Mouse (Mus musculus) retina, postnatal 1 day (tissue): Measurements from ENCODE around the gene D630039A03Rik.

Experiments
- DNase-seq: peaks from one replicate; pipeline ENCODE4 v3.0.0-alpha.2; 2012

Gene D630039A03Rik

DNA sequence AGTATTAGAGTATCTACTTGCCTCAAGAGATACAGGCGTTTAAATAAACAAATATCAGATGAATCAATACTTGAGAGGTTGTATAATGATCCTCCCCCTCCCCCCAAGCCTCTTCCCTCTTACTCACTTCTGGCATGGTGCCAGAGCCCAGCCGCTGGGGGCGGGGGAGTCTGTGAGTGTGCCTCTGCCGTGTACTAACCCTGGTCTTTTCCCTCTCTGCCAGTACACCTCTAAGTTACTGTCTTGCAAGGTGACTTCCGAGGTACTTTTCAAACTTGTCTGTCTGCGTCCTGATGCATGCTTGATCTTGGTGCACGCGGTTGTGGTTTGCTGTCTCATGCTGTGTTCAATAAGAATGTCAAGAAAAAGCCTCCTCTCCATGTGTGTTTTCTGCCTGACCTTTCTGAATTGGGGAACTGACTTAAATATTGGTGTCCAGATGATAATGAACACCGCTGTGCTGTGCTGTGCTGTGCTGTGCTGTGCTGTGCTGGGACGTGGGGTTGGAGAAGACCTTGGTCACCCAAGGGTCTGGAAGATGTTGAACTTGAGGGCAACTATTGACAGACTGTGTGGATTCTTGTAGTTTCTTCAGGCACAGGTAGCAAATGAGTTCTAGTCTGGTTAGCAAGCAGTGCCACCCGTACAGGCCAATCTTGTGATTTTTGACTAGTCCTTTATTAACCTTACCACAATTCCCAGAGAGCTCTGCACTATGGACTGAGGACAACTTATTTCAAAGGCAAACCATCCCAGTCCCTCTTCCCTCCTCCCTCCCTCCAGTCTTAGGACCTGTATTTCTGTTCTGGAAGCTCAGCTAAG is 29.8 kb downstream of the D630039A03Rik start:
- DNase-seq, result peak; percentile 54

DNA sequence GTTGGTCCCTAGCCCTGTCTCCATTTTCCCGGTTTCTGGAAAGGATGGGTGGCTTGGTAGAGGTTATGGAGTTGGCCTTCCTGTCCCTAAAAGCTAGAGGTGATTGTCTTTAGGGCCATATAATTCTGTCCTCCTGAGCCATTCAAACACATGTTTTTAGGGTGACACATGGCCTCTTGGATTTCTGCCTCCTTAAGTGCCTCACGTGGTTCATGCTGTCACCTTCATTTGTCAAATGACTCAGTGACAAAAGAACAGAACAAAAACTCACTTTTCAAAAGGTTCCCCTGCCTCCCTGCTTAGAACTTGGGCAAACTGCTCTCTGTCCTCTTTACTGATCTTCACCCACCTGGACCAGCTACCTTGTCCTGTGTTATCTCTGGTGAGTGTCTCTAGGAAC is 30.9 kb downstream of the D630039A03Rik start:
- no peak for DNase-seq

DNA sequence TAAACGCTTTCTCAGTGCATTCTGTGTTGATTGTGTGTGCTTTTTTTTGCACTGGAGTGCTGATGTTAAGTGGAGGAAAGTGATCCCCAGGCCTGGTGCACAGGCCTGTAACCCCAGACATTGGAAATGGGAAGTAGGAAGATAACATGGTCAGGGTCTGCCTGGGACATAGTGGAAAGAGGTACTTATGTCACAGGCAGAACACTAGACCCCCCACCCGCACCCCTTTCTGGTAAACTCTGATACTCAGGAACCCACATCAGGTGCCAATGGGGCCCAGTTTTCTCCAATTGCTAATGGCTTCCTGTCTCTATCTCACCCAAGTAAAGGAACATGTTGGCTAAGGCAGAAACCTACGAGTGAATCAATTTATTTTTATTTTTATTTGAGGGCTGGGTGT is 31.6 kb downstream of the D630039A03Rik start:
- DNase-seq, result no peak

DNA sequence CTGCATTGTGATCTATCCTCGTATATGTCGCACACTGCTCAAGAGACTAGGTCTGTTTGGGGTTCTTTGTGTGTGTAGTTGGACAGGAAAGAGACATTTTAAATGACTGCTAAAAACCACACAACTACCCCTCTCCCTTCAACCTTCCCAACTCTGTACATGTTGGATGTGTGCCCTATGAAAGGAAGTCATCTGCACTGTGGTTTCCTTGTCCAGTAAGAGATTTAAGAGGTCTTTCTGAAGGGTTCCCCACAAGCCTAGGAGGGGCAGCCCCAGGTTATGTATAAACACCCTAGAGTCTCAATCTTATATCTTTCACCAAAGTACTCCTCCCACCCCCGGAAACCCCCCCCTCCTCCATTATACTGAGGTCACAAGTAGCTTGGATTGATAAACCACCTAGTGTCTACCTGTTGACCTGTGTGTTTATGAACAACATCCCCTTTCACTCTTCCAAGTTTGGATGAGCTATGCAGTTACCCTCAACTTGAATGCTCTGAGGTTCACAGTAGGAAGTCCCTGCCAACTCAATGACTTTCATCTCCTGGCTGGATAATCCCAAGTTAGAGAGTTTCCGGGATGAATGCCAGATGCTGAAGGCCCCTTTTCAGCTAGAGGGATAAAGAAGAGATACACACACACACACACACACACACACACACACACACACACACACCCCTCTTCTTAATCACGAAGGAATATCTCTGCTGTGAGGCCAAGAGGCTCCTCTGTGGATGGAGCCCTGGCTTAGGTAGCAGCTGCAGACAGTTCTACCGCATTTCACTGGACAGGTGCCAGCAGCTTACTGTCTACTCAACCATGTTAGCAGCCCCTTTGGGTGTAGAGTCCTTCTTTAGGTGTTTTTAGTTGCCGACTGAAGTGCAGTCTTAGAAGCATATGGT is 32.3 kb downstream of the D630039A03Rik start:
- DNase-seq, result no peak

DNA sequence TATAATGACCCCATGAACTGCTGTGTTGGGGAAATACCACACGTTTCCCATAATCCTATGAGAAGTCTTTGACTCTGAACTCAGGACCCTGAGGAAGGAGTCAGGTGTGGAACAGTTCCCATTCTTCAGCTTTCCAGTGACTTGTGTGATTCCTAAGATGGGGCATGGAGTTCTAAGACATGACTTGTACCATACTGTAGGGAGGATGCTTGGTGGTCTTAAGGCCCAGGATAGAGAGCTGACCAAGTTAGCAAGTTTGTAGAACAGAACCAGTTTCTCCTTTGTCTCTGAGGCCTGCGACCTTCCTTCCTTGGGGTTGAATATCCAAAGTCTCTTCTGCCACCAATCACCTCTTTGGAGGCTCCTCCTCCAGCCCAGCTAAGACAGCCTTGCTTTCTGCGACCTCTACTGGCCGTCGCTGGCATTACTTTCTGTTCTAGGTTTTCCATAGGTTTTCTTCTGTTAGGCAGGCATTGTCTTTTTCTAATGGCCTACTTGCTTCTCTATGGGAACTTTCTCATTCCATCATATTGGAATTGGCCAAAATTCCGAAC is 36.2 kb downstream of the D630039A03Rik start:
- DNase-seq, result peak; percentile 82

DNA sequence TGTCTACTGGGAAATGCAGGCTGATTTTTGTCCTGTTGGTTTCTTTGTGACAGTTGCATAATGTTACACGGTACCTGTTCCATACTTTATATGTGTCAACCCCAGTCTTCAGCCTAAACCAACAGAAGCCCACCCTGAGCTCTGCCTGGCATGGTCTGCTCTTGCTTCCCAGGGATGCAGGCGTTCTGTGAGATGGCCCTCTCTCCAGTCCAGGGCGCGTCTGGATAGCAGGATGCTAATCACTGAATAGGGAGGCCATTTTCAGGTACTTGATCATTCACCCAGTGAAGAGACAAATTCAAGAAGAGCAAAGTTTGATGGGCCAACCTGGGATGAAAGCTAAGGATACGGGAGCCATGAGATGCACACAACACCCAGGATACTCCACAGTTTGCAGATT is 37.0 kb downstream of the D630039A03Rik start:
- DNase-seq, result no peak

DNA sequence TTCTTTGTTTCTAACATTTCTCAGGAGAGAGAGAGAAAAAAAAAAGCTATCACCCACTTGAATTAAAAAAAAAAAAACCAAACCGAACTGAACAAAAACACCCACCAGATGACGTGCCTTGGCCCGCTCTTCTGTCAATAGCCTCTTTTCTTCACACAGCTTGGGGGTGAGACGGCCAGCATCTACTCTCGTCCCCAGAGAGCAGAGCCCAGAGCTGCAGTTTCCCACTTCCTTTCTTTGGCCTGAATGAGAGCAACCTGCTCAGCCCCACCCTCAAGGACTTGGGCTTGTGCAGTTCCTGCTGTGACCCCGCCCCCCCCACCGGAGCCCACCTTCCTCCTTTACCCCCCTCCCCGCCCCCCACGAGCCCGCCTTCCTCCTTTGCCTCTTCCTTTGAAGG is 48.6 kb downstream of the D630039A03Rik start:
- DNase-seq, result no peak

DNA sequence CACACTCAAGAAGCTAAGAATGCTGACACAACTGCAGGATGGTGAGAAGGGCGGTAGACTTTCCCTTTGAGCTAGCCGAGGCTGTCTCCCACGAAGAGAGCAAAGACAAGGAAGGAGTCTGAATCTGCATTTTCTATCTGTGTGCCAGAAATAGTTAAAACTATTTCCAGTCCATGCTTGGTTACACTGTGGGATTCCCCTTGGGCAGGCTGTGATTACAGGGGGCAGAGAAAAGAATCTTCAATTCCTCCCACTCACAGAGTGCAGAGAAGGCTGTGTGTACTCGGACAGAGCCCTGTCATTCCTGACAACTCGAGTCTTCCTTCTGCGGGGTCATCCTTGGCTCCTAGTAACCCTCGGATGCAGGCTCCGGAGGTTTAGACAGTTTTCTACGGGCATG is 49.1 kb downstream of the D630039A03Rik start:
- no peak for DNase-seq

DNA sequence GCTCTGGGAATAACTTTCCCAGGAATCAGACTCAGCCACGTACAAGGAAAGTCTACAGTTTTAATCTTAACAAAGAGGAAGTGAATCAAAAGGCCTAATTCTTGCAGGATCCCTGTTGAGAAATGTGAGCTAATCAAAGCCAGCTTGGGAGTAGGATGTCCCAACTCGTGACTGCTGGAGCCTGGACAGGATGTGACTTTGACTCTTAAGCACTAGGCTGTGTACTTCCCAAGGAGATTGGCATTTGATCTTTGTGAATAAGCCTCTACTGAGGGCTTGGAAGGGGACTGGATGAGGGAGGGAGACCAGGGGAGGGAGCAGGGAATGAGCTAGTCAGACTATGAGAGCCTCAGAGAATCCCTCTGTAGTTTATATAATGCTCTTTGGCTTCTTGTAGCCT is 50.0 kb downstream of the D630039A03Rik start:
- no peak for DNase-seq

DNA sequence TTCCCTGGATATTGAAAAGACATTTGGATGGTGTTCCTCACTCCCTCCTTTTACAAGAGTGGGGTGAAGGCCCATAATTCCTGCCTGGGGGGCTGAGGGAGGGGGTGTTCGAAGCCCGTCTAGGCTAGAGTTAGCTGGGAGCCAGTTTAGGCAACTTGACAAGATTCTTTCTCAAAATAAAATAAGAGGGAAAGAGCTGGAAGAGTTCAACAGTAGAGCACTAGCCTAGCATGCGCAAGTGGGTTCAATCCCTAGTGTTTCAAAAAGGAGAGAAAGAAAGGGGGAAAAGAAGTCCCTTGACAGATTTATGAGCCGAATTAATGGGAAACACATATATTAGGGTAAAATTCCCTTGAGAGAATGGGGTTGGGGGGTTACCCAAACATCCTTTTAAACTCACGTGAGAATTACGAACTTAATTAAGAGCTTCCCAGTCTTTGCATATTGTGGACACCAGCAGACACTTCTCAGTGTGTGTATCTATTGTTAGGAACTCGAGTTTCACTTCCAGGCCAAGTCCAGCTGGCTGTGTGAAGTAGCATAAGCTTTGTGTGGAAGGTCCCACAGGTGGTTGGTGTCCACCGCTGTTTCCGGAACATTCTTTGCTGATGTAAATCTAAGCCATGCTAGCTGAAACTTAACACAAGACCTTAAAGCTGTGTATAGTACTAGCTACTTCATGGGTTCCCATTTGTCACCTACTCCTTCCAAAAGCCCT is 53.7 kb downstream of the D630039A03Rik start:
- no peak for DNase-seq

DNA sequence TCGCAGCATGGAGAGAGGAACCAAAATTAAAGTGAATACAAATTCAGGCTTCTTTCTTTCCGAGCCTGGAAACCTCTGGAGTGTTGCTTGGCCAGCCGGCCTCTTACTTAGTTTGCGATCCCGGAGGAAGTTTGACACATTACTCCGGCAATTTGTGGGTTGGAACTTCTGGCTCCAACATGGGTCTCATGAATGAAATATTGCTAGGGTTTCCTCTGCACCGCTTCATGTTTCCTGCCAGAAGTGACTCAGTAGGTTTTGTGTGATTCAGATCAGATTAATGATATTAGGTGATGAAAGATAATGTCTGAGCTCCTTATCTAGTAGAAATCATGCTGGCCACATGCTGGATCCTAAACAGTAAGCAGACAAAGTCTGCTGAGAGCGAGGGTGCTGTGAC is 54.2 kb downstream of the D630039A03Rik start:
- DNase-seq, result no peak

DNA sequence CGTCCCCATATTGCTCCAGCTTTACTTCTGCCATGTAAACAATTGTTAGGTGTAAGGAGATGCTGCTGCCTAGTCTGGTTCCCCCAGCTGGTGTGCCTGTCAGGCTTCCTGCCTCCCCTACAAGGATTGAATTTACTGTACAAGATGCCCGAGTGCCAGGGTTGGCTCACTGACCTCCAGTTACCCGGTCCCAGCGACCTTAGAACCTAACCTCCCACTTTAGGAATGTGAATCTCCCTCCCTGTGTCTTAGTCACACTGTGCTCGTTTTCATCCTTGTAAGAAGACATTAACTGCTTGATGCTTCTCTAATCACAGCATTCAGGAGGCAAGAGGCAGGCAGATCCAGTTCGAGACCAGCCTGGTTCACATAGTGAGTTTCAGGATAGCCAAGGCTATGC is 54.9 kb downstream of the D630039A03Rik start:
- DNase-seq, result no peak

DNA sequence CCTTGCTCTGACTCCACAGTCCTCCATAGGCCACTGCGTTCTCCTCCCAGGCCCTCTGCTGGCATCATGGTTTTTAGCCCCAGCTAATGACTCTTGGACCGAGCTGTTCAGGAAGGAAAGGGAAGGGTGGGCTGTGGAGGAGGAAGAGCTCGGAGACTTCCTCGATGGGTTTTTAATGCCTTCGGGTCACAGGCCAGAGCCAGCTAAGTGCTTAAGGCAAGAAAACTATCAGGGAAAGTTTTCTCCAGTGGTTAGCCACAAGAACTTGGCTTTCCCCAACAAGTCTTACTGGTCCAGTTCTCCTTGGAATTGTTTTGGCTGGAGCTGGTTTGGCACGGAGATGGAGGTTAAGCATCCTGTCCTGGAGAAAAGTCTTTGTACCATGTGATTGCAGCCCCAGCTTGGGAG is 55.9 kb downstream of the D630039A03Rik start:
- no peak for DNase-seq
